Mouse (Mus musculus) naive thymus-derived CD4-positive, alpha-beta T cell, adult 2 months (primary cell): Measurements from ENCODE around the gene Syn1.

Experiments used
- DNase-seq: peaks from one replicate; pipeline ENCODE4 v3.0.0-alpha.2; 2011; ENCODE audit warnings: low read depth

Syn1 gene

GRCm38 (mm10) chrX:20920844-20921364, at the start of gene Syn1:
Syn1 (minus strand) TSS chrX:20921004.
- DNase-seq = peak; percentile 81

- DNase-seq = peak; percentile 89
These were observed 40.9 kb upstream of the Syn1 start, which contains the start of gene Uxt for GRCm38 (mm10) chrX:20961477-20962378. Uxt (minus strand) TSS chrX:20962017.

- peak; percentile 91 for DNase-seq
These were observed 29.5 kb upstream of the Syn1 start, which contains the start of gene Elk1 for GRCm38 (mm10) chrX:20950191-20950880. Elk1 (minus strand) TSS chrX:20950608.

DNA sequence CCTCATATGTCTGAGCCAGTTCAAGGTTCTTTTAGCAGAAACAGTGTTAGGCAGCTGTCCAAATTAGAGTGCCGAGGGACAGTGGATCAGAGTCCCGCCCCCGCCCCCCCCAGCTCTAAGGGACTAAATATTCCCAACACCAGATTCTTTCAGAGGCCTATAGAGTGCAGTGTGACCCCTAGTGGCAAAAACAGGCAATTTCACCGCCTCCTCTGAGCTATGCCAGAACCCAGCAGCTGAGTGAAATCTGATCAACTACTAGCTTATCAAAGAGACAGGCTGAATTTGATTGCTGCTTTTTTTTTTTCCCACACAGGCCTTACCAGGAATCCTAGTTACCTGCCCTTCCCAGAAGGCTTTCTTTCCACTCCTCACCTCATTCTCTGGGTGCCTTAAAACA, 25.3 kb upstream of the Syn1 start:
- peak; percentile 59 for DNase-seq

- DNase-seq = no peak
These were observed 11.2 kb upstream of the Syn1 start for GRCm38 (mm10) chrX:20931963-20932362.

GRCm38 (mm10) chrX:20931364-20931763, 10.6 kb upstream of the Syn1 start, which contains the start of gene Cfp:
Cfp (minus strand) TSS chrX:20931555.
- DNase-seq = no peak

DNA sequence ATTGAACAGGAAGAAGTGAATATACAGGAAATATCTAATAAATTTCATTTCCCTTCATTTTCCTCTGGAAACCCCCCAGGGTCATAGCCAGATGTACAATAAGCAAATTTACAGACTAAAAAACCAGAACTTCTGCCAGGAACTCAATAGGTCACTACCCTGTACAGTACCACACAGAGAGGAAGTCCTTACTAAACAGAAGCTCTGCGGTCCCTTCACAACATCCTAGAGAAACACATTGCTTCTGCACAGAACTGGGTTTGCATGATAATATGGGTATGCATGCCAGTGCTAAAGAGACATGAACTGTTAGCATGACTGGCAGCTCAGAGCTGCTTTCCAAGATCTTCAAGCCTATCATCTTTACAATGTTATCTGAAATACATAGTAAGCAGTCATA, 9.1 kb upstream of the Syn1 start:
- DNase-seq = no peak

DNA sequence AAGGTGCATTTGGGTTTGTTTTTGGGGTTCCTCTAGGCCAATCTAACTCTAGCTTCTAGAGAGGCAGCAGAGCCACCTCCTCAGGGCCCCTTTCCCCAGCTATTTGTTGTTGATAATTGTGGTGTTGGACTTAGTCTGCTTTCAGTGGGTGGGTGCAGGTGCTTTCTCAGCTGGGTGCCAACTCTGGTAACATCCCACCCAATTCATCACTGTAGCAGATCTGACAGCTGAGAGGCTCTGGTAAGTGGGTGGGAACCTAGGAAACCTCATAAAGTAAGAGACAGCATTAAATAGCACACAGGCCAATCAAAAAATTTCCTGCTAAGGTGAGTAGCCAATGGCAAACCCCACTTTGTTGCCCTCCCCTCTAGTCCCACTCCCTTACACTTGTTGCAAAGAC, 4.2 kb upstream of the Syn1 start:
- no peak for DNase-seq

GRCm38 (mm10) chrX:20923506-20923905, 2.7 kb upstream of the Syn1 start:
- DNase-seq = no peak

DNA sequence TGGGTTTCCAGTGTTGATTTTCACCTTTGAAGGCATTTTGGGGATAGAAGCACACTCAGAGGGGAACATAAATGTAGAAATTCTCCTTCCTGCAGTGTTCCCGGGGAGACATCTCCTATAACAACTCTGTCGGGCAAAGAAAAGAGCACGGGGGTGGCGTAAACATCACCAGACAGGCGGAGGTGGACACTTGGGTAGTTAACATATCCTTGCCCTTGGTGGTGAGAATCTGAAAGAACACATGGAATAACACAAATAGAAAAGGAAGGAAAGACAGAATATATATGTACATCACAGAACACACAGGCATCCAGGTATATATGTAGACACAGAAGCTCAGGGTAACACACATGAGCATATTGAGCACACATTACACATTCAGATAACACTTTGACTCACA, 562 bp upstream of the Syn1 start:
- no peak for DNase-seq

DNA sequence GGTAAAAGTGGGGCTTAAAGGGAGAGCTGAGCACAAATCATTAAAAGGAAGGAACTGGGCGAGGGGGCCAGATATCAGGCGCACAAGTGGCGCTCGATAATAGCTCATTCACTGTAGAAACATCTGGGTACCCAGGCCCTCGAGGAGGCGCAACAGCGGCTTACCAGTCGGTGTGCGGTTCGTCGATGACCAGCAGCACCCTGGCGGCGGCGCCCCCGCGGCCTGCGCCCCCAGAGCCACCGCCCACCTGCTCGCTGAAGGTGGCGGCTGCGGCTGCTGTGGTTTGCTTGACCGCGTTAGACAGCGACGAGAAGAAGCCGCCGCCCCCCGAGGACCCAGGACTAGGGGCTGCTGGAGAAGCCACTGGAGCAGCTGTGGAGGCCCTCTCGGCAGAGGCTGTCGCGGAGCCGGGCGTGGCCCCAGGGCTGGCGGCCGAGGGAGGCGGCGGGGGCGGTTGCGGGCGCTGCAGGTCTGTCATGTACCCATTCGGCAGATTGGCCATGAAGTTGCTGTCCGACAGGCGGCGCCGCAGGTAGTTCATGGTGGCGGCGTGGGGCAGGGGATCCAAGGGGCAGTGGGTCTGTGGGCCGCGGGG, 458 bp downstream of the Syn1 start:
- DNase-seq = no peak

GRCm38 (mm10) chrX:20915075-20915474, 5.7 kb downstream of the Syn1 start:
- no peak for DNase-seq

GRCm38 (mm10) chrX:20913726-20914125, 7.1 kb downstream of the Syn1 start:
- no peak for DNase-seq

DNA sequence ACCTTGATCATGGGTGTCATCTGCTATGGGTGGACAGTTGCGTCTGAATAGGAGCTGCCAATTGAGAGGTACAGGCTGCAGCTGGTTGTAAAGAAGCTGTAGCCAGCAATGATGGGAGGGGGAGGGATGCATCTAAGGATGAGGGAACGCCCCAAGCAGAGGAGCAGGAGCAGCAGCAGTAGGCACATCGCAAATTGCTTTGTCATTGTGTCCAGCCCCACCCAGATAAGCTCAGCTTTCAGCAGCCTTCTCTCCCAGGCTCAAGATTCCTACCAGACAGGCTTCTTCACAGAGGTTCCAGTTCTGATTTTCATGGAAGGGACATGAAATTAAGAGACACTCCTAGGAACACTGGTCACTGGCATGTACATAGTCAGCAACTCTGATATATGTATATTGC, 10.7 kb downstream of the Syn1 start:
- DNase-seq = no peak

GRCm38 (mm10) chrX:20875241-20875640, 45.6 kb downstream of the Syn1 start:
- no peak for DNase-seq

GRCm38 (mm10) chrX:20872928-20873500, 47.8 kb downstream of the Syn1 start:
- DNase-seq = no peak

- DNase-seq = no peak
These were observed 50.8 kb downstream of the Syn1 start, which contains the start of gene Timp1 for GRCm38 (mm10) chrX:20869962-20870513. Timp1 (plus strand) TSS chrX:20870166.

DNA sequence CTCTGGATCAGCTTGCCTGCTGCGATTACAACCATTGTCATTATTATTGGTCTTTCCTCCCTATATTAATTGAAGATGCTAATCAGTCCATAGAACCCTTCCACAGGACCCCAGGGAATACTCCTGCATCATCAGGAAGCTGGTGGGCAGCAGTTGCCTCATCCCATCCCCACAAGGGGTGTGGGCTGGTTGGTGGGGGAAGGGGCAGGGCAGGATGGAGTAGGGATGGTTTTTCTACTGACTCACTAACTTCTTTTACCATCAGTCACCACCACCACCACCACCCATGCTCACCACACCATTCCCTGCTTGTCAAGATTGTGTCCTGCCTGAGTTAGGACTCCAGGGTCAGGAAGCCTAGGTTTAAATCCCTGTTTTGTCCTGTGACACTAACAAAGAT, 51.6 kb downstream of the Syn1 start:
- no peak for DNase-seq

GRCm38 (mm10) chrX:20868091-20868490, 52.7 kb downstream of the Syn1 start:
- no peak for DNase-seq

DNA sequence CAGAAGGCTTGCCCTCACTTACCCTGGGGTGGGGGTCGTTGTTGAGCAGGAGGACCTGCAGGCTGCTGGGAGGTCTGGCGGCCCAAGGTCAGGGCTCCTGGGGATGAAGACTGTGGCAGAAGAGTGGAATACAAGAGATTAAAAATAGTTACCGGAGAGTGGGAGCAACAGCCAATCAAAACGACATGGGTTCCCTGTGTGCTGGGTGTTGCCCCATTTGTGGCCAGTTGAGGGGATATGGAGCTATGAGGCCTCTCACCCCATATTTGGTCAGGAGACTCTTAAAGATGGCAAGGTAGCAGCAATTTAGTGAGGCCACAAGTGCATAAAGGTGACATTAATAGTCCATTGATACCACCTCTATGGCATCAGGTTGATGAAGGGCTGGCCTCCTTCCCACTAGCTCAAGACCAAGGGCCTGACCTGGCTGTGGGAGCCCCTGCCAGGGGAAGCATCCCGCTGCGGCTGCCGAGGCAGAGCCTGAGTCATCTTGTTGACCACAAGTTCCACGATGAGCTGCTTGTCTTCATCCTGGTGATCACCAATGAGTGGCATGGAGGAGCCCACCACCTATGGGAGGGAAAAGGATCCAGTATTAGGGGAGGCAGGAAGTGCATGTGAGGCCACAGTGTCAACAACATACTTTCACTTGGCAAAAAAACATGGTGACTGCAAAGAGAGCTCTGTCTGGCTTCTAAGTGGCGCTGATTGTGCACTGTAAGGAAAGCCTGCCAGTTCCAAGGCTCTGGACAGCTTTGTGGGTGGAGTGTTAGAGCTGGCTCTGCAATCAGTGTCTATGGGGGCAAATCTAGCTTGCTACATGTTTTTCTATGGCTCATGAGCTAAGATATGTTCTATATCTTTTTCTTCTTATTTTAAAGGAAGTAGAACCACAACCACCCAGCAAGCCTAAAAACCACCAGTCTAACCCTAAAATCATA, 57.4 kb downstream of the Syn1 start:
- peak; percentile 9 for DNase-seq
